Mouse (Mus musculus) left cerebral cortex, postnatal 10 days (tissue): ENCODE data around the gene Rock2. TPM values are rescaled to one million over a fixed set of nuclear protein-coding genes. Genes with fewer than 3 reads are reported as not detected.

Source experiments
- DNase-seq, 2 experiments: peaks; one replicate each; pipeline ENCODE4 v3.0.0; 2021 to 2022; ENCODE audit warnings: low spot score in 2 of 2, mixed read lengths in 1 of 2; ENCODE audit errors: extremely low spot score in 1 of 2
- intact Hi-C: fragments of 180-260 bp; cut with DNase I; formaldehyde crosslinking; loops from one replicate; pipeline ENCODE4 v1.15.1; 2025
- total RNA-seq, 2 experiments: library from RNA; stranded (reverse); gene quantifications; 2 replicates each; pipeline ENCODE4 v1.2.3; 2021

Rock2 gene
- total RNA-seq, 2 experiments from 2014 or later = 67.8 to 71.2 TPM

GRCm38 (mm10) chr12:16869091-16869778, 25.5 kb upstream of the Rock2 start:
- intact Hi-C loops = no loop called here
- no peak for DNase-seq

GRCm38 (mm10) chr12:16869870-16870404, 24.8 kb upstream of the Rock2 start:
- intact Hi-C loops = no loop called here
- no peak for DNase-seq

GRCm38 (mm10) chr12:16870405-16871068, 24.2 kb upstream of the Rock2 start:
- peak in 1 of 2 experiments; percentile 48 for DNase-seq
- intact Hi-C loops = no loop called here

- intact Hi-C loops = no loop called here
- DNase-seq = no peak
These were observed 22.7 kb upstream of the Rock2 start for GRCm38 (mm10) chr12:16872006-16872405.

GRCm38 (mm10) chr12:16872926-16873464, 21.7 kb upstream of the Rock2 start:
- intact Hi-C loops = no loop called here
- no peak for DNase-seq

- no peak for DNase-seq
- intact Hi-C loops = no loop called here
These were observed 21.1 kb upstream of the Rock2 start for GRCm38 (mm10) chr12:16873549-16873948.

GRCm38 (mm10) chr12:16874086-16874485, 20.6 kb upstream of the Rock2 start:
- intact Hi-C loops = no loop called here
- peak in 1 of 2 experiments; percentile 39 for DNase-seq

GRCm38 (mm10) chr12:16875269-16875668, 19.4 kb upstream of the Rock2 start:
- intact Hi-C loops = no loop called here
- DNase-seq = no peak

GRCm38 (mm10) chr12:16875678-16876077, 19.0 kb upstream of the Rock2 start:
- no peak for DNase-seq
- intact Hi-C loops = no loop called here

- intact Hi-C loops = no loop called here
- no peak for DNase-seq
These were observed 18.0 kb upstream of the Rock2 start for GRCm38 (mm10) chr12:16876667-16877066.

- DNase-seq = peak in 1 of 2 experiments; percentile 51
- intact Hi-C loops = no loop called here
These were observed 17.6 kb upstream of the Rock2 start for GRCm38 (mm10) chr12:16877141-16877540.

GRCm38 (mm10) chr12:16877679-16878078, 17.0 kb upstream of the Rock2 start:
- intact Hi-C loops = no loop called here
- DNase-seq = no peak

- intact Hi-C loops = no loop called here
- no peak for DNase-seq
These were observed 15.3 kb upstream of the Rock2 start for GRCm38 (mm10) chr12:16879369-16879768.

GRCm38 (mm10) chr12:16880077-16880476, 14.6 kb upstream of the Rock2 start:
- intact Hi-C loops = no loop called here

GRCm38 (mm10) chr12:16882442-16882841, 12.3 kb upstream of the Rock2 start:
- intact Hi-C loops = no loop called here
- no peak for DNase-seq

More at GRCm38 (mm10) chr12:16880077-16880476, 14.6 kb upstream of the Rock2 start:
- no peak for DNase-seq

GRCm38 (mm10) chr12:16883111-16883510, 11.6 kb upstream of the Rock2 start:
- intact Hi-C loops = no loop called here
- no peak for DNase-seq

- DNase-seq = no peak
- intact Hi-C loops = no loop called here
These were observed 10.2 kb upstream of the Rock2 start for GRCm38 (mm10) chr12:16884534-16884933.

GRCm38 (mm10) chr12:16886354-16886753, 8.3 kb upstream of the Rock2 start:
- intact Hi-C loops = no loop called here
- no peak for DNase-seq

- intact Hi-C loops = loop anchor here (5.0 kb wide), 1 partner anchor 81 kb away; the partner anchor contains the start of gene E2f6
These were observed 1.7 kb upstream of the Rock2 start for GRCm38 (mm10) chr12:16893039-16893438.

More at GRCm38 (mm10) chr12:16893039-16893438, 1.7 kb upstream of the Rock2 start:
- no peak for DNase-seq
